Mouse (Mus musculus) B cell, adult (primary cell): ENCODE data around the gene Sypl2. TPM values are rescaled to one million over a fixed set of nuclear protein-coding genes. Genes with fewer than 3 reads are reported as not detected.

Source experiments
- total RNA-seq: library from RNA; stranded (reverse); gene quantifications from 4 replicates; pipeline ENCODE4 v1.2.4, GENCODE M21; 2023; ENCODE audit not compliant: inconsistent age

The Sypl2 gene
- total RNA-seq: not detected in 4 replicates

GRCm38 (mm10) chr3:108226558-108227350, at the start of gene Sypl2:
Sypl2 (minus strand) TSS chr3:108226648.

DNA sequence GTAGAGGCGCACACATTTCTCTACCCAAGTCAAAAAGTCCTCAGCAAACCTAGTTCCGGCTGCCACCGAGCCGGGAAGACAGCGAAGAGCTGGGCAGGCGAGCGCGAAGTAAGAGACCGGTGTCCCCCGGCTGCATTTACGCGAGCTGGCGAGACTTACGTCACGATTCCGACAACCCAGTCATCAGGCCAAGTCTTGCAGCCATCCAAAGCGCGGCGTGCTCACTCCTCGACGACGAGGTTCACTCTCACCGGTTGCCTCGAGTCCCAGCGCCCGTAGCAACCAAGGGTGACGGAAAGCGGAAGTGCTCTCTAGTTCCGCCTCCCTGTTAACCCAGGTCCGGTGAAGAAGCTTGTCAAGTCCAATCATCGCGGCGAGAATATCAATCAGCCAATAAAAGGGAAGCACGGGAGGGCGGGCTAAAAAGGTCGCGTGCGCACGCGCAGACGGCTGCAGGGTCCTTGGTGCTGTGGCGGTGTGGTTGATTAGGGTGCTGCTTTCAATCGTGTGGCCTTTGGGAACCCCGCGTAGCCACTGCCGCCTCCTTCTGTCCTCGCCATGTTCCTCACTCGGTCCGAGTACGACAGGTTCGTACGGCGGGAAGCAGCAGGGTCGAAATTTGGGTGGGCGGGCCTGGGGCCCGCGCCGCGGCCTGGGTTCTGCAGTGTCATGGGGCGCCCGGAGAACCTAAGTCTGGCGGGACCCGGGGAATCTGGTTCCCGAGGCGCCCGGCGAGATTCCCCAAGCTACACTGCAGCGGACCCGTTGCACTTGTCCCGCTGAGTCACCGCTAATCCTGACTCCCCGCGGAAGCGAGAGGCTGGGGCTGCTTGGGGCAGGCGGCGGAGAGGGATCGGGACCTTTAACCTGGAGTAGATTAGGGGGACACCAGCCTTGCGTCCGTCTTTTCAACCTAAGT, 30.5 kb upstream of the Sypl2 start, which contains the start of gene Psma5:
Gene Psma5, plus strand, starts transcription at position 208 of the 919 bp plus-strand sequence.

GRCm38 (mm10) chr3:108210771-108211139, 15.7 kb downstream of the Sypl2 start, which contains the start of gene Atxn7l2:
Atxn7l2 (minus strand) TSS chr3:108210934.

GRCm38 (mm10) chr3:108200329-108201323, 25.8 kb downstream of the Sypl2 start, which contains the start of gene Cyb561d1:
Cyb561d1 (minus strand) TSS chr3:108201212.

DNA sequence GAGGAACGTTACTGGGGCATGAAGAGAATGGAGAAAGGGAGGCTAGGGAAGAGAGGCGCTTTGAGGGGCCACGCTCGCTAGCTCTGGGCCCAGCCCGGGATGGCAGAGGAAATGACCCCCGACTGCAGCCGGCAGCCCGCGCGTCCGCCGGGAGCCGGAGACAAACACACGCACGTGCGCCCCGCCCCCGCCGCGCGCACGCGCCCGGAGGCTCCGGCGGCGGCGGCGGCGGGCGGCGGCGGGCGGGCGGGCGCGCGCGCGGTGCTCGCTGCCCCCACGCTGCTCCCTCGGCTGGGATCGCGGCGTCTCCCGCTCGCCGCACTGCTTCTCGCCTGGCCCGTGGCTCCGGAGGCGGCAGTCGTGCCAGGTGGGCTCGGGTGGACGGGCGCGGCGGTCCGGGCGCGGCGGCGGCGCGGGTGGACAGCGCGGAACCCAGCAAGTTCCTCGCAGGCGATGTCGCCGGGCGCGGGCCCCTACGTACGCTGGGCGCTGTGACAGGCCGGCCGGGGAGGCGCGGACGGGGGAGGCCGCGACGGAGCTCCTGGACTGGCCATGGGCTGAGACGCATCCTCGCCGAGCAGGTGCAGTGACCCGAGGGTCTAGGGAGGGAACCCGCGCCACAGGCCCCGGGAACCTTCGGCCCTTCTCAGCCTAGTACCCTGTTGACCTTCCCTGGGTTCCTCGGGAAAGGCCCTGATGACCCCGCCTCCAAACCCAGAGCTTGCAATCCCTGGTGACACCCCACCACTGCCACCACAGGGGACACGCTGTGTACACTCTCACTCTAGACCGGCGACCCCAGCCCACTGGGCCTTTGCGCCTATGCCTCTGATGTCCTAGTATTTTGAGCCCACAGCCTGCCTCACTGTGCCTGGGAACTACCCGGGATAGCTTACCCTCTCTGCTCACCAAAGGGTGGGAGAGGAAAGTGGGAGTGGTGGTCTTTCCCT, 40.1 kb downstream of the Sypl2 start, which contains the start of gene Amigo1:
Gene Amigo1, plus strand, starts transcription at position 238 of the 950 bp plus-strand sequence.

Other genes with a start within 250 kb of the Sypl2 start
- gene Gstm2, start 240.2 kb downstream of the Sypl2 start, total RNA-seq: 0.51 TPM in 1 of 4 replicates, not detected in the others
- 11.9 to 14.4 TPM (median 12.6 TPM) in 4 replicates for gene Gstm1, start 208.7 kb downstream of the Sypl2 start, total RNA-seq
- gene Gstm4, start 181.8 kb downstream of the Sypl2 start, total RNA-seq: 4.1 to 6.6 TPM (median 4.8 TPM) in 4 replicates
- gene Ampd2, start 140.0 kb downstream of the Sypl2 start, total RNA-seq: 29.2 to 32.0 TPM (median 29.8 TPM) in 4 replicates
- not detected in 4 replicates for gene Gnat2, start 133.9 kb downstream of the Sypl2 start, total RNA-seq
- gene Gnai3, start 80.5 kb downstream of the Sypl2 start, total RNA-seq: 67.0 to 68.8 TPM (median 67.8 TPM) in 4 replicates
- gene Gpr61, start 71.8 kb downstream of the Sypl2 start, total RNA-seq: not detected in 4 replicates
- gene Amigo1, start 40.3 kb downstream of the Sypl2 start, total RNA-seq: 1.4 to 4.6 TPM (median 3.2 TPM) in 4 replicates
- gene Cyb561d1, start 25.4 kb downstream of the Sypl2 start, total RNA-seq: 26.9 to 31.7 TPM (median 31.1 TPM) in 4 replicates
- 28.1 to 38.7 TPM (median 30.5 TPM) in 4 replicates for gene Atxn7l2, start 15.7 kb downstream of the Sypl2 start, total RNA-seq
- gene Psma5, start 30.3 kb upstream of the Sypl2 start, total RNA-seq: 37.3 to 49.8 TPM (median 39.4 TPM) in 4 replicates
- 0.63 to 0.93 TPM (median 0.69 TPM) in 4 replicates for gene Sort1, start 57.4 kb upstream of the Sypl2 start, total RNA-seq
- gene Mybphl, start 138.3 kb upstream of the Sypl2 start, total RNA-seq: not detected in 4 replicates
- gene Psrc1, start 157.2 kb upstream of the Sypl2 start, total RNA-seq: 0.74 to 1.4 TPM (median 1.0 TPM) in 4 replicates
- gene Celsr2, start 188.9 kb upstream of the Sypl2 start, total RNA-seq: 3.3 to 6.2 TPM (median 4.9 TPM) in 4 replicates
- gene Sars, start 218.6 kb upstream of the Sypl2 start, total RNA-seq: 118 to 128 TPM (median 127 TPM) in 4 replicates